21 mouse cellular contexts compared by ENCODE assay signal in genomic region chr6:91745246-91745645, GRCm38 (mm10).
"Had no signal": no experiment of that assay in that cellular context is flagged by ENCODE, and none has a peak within 500 bp of the region (broad histone marks: within the 10 kb centered on the region; RNA-seq: fewer than 3 reads in every experiment).

No protein-coding gene starts in this region.

- H3K4me2 ChIP-seq: limb, embryonic 13.5 days; liver, embryonic 12.5 days; liver, embryonic 15.5 days; lung, embryonic 15.5 days; neural tube, embryonic 12.5 days; neural tube, embryonic 15.5 days had no signal

- H3K9me3 ChIP-seq: limb, embryonic 10.5 days; liver, embryonic 12.5 days; liver, embryonic 15.5 days; lung, embryonic 15.5 days; megakaryocyte, embryonic 14.5 days; neural tube, embryonic 15.5 days had no signal

- ATAC-seq: intestine, embryonic 16.5 days; liver, embryonic 12.5 days had no signal

- H3K9ac ChIP-seq: limb, embryonic 13.5 days; liver, embryonic 12.5 days; liver, embryonic 15.5 days; lung, embryonic 15.5 days; neural tube, embryonic 12.5 days; neural tube, embryonic 15.5 days had no signal

- H3K27ac ChIP-seq: left cerebral cortex, adult 2 months; limb, embryonic 10.5 days; limb, embryonic 13.5 days; liver, embryonic 12.5 days; liver, embryonic 15.5 days; lung, embryonic 15.5 days; midbrain, embryonic 10.5 days; neural tube, embryonic 12.5 days; neural tube, embryonic 15.5 days had no signal

- DNase-seq: layer of hippocampus, postnatal 36 days; liver; lung, adult 18-20 months; lung, postnatal 10 days; lung, postnatal 36 days; midbrain, embryonic 14.5 days; right cerebral cortex, adult 18-20 months; right cerebral cortex, postnatal 25 days; thymus, adult 18-20 months; thymus, postnatal 36 days had no signal

- H3K4me1 ChIP-seq: limb, embryonic 10.5 days; limb, embryonic 13.5 days; liver, embryonic 12.5 days; liver, embryonic 15.5 days; lung, embryonic 15.5 days; neural tube, embryonic 12.5 days had no signal

- H3K27me3 ChIP-seq: limb, embryonic 13.5 days; liver, embryonic 12.5 days; liver, embryonic 15.5 days; lung, embryonic 15.5 days; megakaryocyte, embryonic 14.5 days; neural tube, embryonic 12.5 days; neural tube, embryonic 15.5 days had no signal

- H3K4me3 ChIP-seq: left cerebral cortex, adult 2 months; limb, embryonic 10.5 days; limb, embryonic 13.5 days; liver, embryonic 12.5 days; liver, embryonic 15.5 days; lung, embryonic 15.5 days; megakaryocyte, embryonic 14.5 days; midbrain, embryonic 10.5 days; neural tube, embryonic 12.5 days; neural tube, embryonic 15.5 days had no signal
